Mouse (Mus musculus) left cerebral cortex, adult 9 months (tissue): Measurements from ENCODE around the gene Car9.

Experiments
- DNase-seq, 2 experiments: peaks; one replicate each; pipeline ENCODE4 v3.0.0; 2022; ENCODE audit warnings: low spot score in 2 of 2

The Car9 gene

DNA sequence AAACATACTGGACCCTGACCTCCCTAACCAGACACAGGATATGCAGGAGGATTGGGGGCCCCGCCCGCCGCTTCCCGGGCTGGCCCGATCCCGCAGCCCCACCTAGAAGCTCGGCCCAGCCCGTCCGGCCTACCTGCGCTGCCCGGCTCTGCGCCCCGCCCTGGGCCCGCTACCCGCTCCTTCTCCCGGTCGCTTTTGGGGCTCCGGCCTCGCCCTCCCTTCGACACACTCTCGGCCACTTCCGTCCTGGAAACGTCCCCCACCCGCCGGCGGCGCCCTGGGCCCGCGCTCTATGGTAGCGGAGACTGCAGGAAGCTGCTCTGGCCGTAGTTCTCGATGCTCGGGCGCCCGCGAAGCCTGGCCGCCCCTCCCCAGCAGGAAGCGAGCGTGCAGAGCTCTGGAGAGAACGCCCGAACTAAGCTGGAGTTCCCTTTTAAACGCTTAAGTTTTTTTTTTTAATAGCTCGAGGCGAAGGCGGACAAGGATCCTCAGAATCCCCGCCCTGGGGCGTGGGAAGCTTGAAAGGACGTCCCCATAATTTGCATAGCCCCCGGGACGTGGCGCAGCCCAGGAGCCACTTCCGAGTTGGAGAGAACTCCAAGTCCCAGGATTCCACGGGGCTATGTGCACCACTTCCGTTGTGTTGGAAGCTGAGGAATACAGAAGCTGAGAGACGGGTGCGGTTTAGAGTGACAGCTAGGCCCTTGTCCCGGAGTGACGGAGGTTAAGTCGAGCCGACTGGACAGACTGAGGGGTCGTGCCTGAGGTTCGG, 55.4 kb downstream of the Car9 start, which contains the start of the genes Creb3 and Tln1:
TSS of gene Creb3 (plus strand) at position 336 of the 772 bp plus-strand sequence.
TSS of gene Tln1 (minus strand) at position 695 of the 772 bp plus-strand sequence.
- peak; percentile 88 to 96 for DNase-seq

DNA sequence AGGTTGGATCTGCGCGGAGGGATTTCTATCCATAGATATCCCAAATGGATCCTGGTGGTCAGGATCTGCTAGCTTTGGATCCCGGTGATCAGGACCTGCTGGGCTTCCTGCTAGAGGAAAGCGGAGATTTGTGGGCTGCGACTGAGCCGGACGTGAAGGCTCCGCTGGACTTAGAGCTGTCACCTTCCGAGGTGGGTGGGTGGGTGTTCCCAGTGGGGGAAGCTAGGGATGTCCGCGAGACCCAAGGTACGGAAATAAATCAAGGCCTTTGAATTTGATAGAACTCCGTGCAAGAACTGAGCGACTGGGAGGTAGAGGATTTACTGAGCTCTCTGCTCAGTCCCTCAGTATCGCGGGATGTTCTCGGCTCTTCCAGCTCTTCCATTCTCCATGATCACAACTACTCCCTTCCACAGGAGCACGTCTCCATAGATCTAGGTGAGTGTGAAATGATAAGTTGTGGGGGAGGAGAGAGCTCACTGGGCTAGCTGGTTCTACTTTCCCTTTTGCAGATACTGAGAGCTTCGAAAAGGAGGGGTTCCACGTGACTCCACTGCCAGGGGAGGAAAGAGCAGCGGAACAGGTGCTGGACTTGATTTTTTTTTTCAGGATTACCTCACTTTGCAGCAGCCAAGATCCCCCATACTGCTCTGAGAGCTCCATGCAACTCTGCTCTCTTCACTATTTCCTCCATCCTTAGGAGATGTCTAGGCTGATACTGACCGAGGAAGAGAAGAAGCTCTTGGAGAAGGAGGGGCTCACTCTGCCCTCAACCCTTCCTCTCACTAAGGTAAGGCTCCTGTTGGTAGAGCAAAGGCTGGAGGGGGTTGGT, 56.2 kb downstream of the Car9 start:
- DNase-seq, result no peak
